Mouse (Mus musculus) kidney, adult 9 months (tissue): ENCODE results near the gene Usp35.

Source experiments
- DNase-seq: peaks from one replicate; pipeline ENCODE4 v3.0.0; 2022

Gene Usp35

GRCm38 (mm10) chr7:97331726-97332666 is at the start of gene Usp35, which contains the start of gene Kctd21:
TSS of gene Usp35 (minus strand) at chr7:97332020.
TSS of gene Kctd21 (plus strand) at chr7:97332327.
- DNase-seq = peak; percentile 94

GRCm38 (mm10) chr7:97380500-97381123 is 48.8 kb upstream of the Usp35 start:
- DNase-seq = no peak

- no peak for DNase-seq
Observed at GRCm38 (mm10) chr7:97379304-97379703, 47.5 kb upstream of the Usp35 start.

GRCm38 (mm10) chr7:97375906-97376305 is 44.1 kb upstream of the Usp35 start:
- no peak for DNase-seq

- no peak for DNase-seq
Observed at GRCm38 (mm10) chr7:97375101-97375500, 43.3 kb upstream of the Usp35 start.

GRCm38 (mm10) chr7:97365887-97366286 is 34.1 kb upstream of the Usp35 start:
- DNase-seq = no peak

GRCm38 (mm10) chr7:97361467-97361866 is 29.6 kb upstream of the Usp35 start:
- peak; percentile 30 for DNase-seq

GRCm38 (mm10) chr7:97360955-97361354 is 29.1 kb upstream of the Usp35 start:
- no peak for DNase-seq

GRCm38 (mm10) chr7:97360166-97360565 is 28.3 kb upstream of the Usp35 start:
- no peak for DNase-seq

- no peak for DNase-seq
Observed at GRCm38 (mm10) chr7:97358347-97358746, 26.5 kb upstream of the Usp35 start.

GRCm38 (mm10) chr7:97357840-97358239 is 26.0 kb upstream of the Usp35 start:
- no peak for DNase-seq

GRCm38 (mm10) chr7:97356875-97357276 is 25.1 kb upstream of the Usp35 start:
- no peak for DNase-seq

GRCm38 (mm10) chr7:97356253-97356652 is 24.4 kb upstream of the Usp35 start:
- DNase-seq = no peak

GRCm38 (mm10) chr7:97355068-97355841 is 23.4 kb upstream of the Usp35 start:
- peak; percentile 29 for DNase-seq

- no peak for DNase-seq
Observed at GRCm38 (mm10) chr7:97353356-97353755, 21.5 kb upstream of the Usp35 start.

- no peak for DNase-seq
Observed at GRCm38 (mm10) chr7:97351792-97352513, 20.1 kb upstream of the Usp35 start.

- no peak for DNase-seq
Observed at GRCm38 (mm10) chr7:97350891-97351290, 19.1 kb upstream of the Usp35 start.

- no peak for DNase-seq
Observed at GRCm38 (mm10) chr7:97349438-97349837, 17.6 kb upstream of the Usp35 start.

- no peak for DNase-seq
Observed at GRCm38 (mm10) chr7:97348836-97349235, 17.0 kb upstream of the Usp35 start.

- no peak for DNase-seq
Observed at GRCm38 (mm10) chr7:97348318-97348717, 16.5 kb upstream of the Usp35 start.

GRCm38 (mm10) chr7:97347464-97347863 is 15.6 kb upstream of the Usp35 start:
- no peak for DNase-seq

- no peak for DNase-seq
Observed at GRCm38 (mm10) chr7:97346822-97347166, 15.0 kb upstream of the Usp35 start.
